Mouse (Mus musculus): ENCODE measurements at regions not wholly inside any gene's neighbourhood (a gene's known extent, or its start where the extent isn't known, plus 50 kb on each side); places are given as distances from the start of the nearest gene placed in this dataset.
A peak's percentile ranks its signal among the peaks of the same experiment; 100 is the strongest.

GRCm38 (mm10) chr14:120632771-120633170, 154.5 kb downstream of the Rap2a start:
- Histone ChIP-seq H3K79me3 (ENCODE audit: low read depth) (no peaks in the 10 kb centered on the region), H3K27me3 (ENCODE audit: control insufficient read depth, insufficient read depth, insufficient read length) (no peaks in the 10 kb centered on the region), H3K36me3 (ENCODE audit: control insufficient read depth, insufficient read depth) (no peaks in the 10 kb centered on the region), H3ac (ENCODE audit: control insufficient read depth, insufficient read length, low read depth) (no peak overlapping the region), H3K79me2 (ENCODE audit: control insufficient read depth, insufficient read depth) (no peaks in the 10 kb centered on the region), H3K4me3 (ENCODE audit: insufficient read depth, poor library complexity, severe bottlenecking) (no peak overlapping the region)
- TF ChIP-seq MYOD1 (IDR thresholded peaks at IDR 0.05; ENCODE audit: control insufficient read depth, insufficient read length, low read depth) (no peak), USF1 (IDR thresholded peaks at IDR 0.05; ENCODE audit: low read depth) (no peak), FOSL1 (IDR thresholded peaks at IDR 0.05; ENCODE audit: insufficient read depth, low read length, poor library complexity, severe bottlenecking) (no peak), CTCF (IDR thresholded peaks at IDR 0.05; ENCODE audit: control insufficient read depth, insufficient read depth, insufficient read length) (no peak), MAX (IDR thresholded peaks at IDR 0.05) (no peak), MYOG (IDR thresholded peaks at IDR 0.05; ENCODE audit: control insufficient read depth, extremely low read depth, insufficient read length) (no peak)

- H3K79me2 ChIP-seq (ENCODE audit: control insufficient read depth, insufficient read depth), result no peaks in the 10 kb centered on the region
- peak; percentile 2 for TF ChIP-seq FOSL1 (IDR thresholded peaks at IDR 0.05; ENCODE audit: insufficient read depth, low read length, poor library complexity, severe bottlenecking)
- no peak for TF ChIP-seq CTCF (IDR thresholded peaks at IDR 0.05; ENCODE audit: control insufficient read depth, insufficient read depth, insufficient read length)
- no peaks in the 10 kb centered on the region for H3K79me3 ChIP-seq (ENCODE audit: low read depth)
- no peaks in the 10 kb centered on the region for H3K36me3 ChIP-seq (ENCODE audit: control insufficient read depth, insufficient read depth)
- no peak overlapping the region for H3ac ChIP-seq (ENCODE audit: control insufficient read depth, insufficient read length, low read depth)
- H3K27me3 ChIP-seq (ENCODE audit: control insufficient read depth, insufficient read depth, insufficient read length), result no peaks in the 10 kb centered on the region
- H3K4me3 ChIP-seq (ENCODE audit: insufficient read depth, poor library complexity, severe bottlenecking), result no peak overlapping the region
Observed at GRCm38 (mm10) chr14:120636726-120637400, 158.6 kb downstream of the Rap2a start.

- no peaks in the 10 kb centered on the region for H3K27me3 ChIP-seq (ENCODE audit: control insufficient read depth, insufficient read depth, insufficient read length)
- no peak overlapping the region for H3K4me3 ChIP-seq (ENCODE audit: insufficient read depth, poor library complexity, severe bottlenecking)
- H3ac ChIP-seq (ENCODE audit: control insufficient read depth, insufficient read length, low read depth), result no peak overlapping the region
- no peaks in the 10 kb centered on the region for H3K79me3 ChIP-seq (ENCODE audit: low read depth)
- H3K36me3 ChIP-seq (ENCODE audit: control insufficient read depth, insufficient read depth), result no peaks in the 10 kb centered on the region
- H3K79me2 ChIP-seq (ENCODE audit: control insufficient read depth, insufficient read depth), result no peaks in the 10 kb centered on the region
- TF ChIP-seq CEBPB (IDR thresholded peaks at IDR 0.05; ENCODE audit: low read depth), result no peak
- TF ChIP-seq CTCF (IDR thresholded peaks at IDR 0.05; ENCODE audit: control insufficient read depth, insufficient read depth, insufficient read length), result no peak
- TF ChIP-seq MYOD1 (IDR thresholded peaks at IDR 0.05; ENCODE audit: control insufficient read depth, insufficient read length, low read depth), result no peak
- TF ChIP-seq USF1 (IDR thresholded peaks at IDR 0.05; ENCODE audit: low read depth), result no peak
- TF ChIP-seq FOSL1 (IDR thresholded peaks at IDR 0.05; ENCODE audit: insufficient read depth, low read length, poor library complexity, severe bottlenecking), result no peak
- no peak for TF ChIP-seq MYOG (IDR thresholded peaks at IDR 0.05; ENCODE audit: control insufficient read depth, extremely low read depth, insufficient read length)
- no peak for TF ChIP-seq MAX (IDR thresholded peaks at IDR 0.05)
Observed at GRCm38 (mm10) chr14:120637486-120638125, 159.4 kb downstream of the Rap2a start.

- TF ChIP-seq CTCF (IDR thresholded peaks at IDR 0.05; ENCODE audit: control insufficient read depth, insufficient read depth, insufficient read length) (no peak), FOSL1 (IDR thresholded peaks at IDR 0.05; ENCODE audit: insufficient read depth, low read length, poor library complexity, severe bottlenecking) (no peak), MAX (IDR thresholded peaks at IDR 0.05) (no peak), MYOD1 (IDR thresholded peaks at IDR 0.05; ENCODE audit: control insufficient read depth, insufficient read length, low read depth) (no peak), USF1 (IDR thresholded peaks at IDR 0.05; ENCODE audit: low read depth) (no peak), CEBPB (IDR thresholded peaks at IDR 0.05; ENCODE audit: low read depth) (no peak), MYOG (IDR thresholded peaks at IDR 0.05; ENCODE audit: control insufficient read depth, extremely low read depth, insufficient read length) (no peak)
- Histone ChIP-seq H3K27me3 (ENCODE audit: control insufficient read depth, insufficient read depth, insufficient read length) (no peaks in the 10 kb centered on the region), H3K79me3 (ENCODE audit: low read depth) (no peaks in the 10 kb centered on the region), H3K36me3 (ENCODE audit: control insufficient read depth, insufficient read depth) (no peaks in the 10 kb centered on the region), H3K79me2 (ENCODE audit: control insufficient read depth, insufficient read depth) (no peaks in the 10 kb centered on the region), H3ac (ENCODE audit: control insufficient read depth, insufficient read length, low read depth) (no peak overlapping the region), H3K4me3 (ENCODE audit: insufficient read depth, poor library complexity, severe bottlenecking) (no peak overlapping the region)
Observed at GRCm38 (mm10) chr14:120642591-120642990, 164.3 kb downstream of the Rap2a start.

GRCm38 (mm10) chr14:120652034-120652433, 173.8 kb downstream of the Rap2a start:
- no peak overlapping the region for H3ac ChIP-seq (ENCODE audit: control insufficient read depth, insufficient read length, low read depth)
- H3K79me2 ChIP-seq (ENCODE audit: control insufficient read depth, insufficient read depth), result no peaks in the 10 kb centered on the region
- H3K27me3 ChIP-seq (ENCODE audit: control insufficient read depth, insufficient read depth, insufficient read length), result no peaks in the 10 kb centered on the region
- no peak overlapping the region for H3K4me3 ChIP-seq (ENCODE audit: insufficient read depth, poor library complexity, severe bottlenecking)
- TF ChIP-seq USF1 (IDR thresholded peaks at IDR 0.05; ENCODE audit: low read depth) (no peak), MAX (IDR thresholded peaks at IDR 0.05) (no peak), MYOG (IDR thresholded peaks at IDR 0.05; ENCODE audit: control insufficient read depth, extremely low read depth, insufficient read length) (no peak), MYOD1 (IDR thresholded peaks at IDR 0.05; ENCODE audit: control insufficient read depth, insufficient read length, low read depth) (no peak), CTCF (IDR thresholded peaks at IDR 0.05; ENCODE audit: control insufficient read depth, insufficient read depth, insufficient read length) (no peak), CEBPB (IDR thresholded peaks at IDR 0.05; ENCODE audit: low read depth) (no peak), FOSL1 (IDR thresholded peaks at IDR 0.05; ENCODE audit: insufficient read depth, low read length, poor library complexity, severe bottlenecking) (no peak)
- no peaks in the 10 kb centered on the region for H3K79me3 ChIP-seq (ENCODE audit: low read depth)
- no peaks in the 10 kb centered on the region for H3K36me3 ChIP-seq (ENCODE audit: control insufficient read depth, insufficient read depth)

Data from C2C12 (cell line).